Mouse (Mus musculus) lung, embryonic 16.5 days (tissue): Measurements from ENCODE around the gene Pemt. TPM values are rescaled to one million over a fixed set of nuclear protein-coding genes. Genes with fewer than 3 reads are reported as not detected.

Source experiments
- ATAC-seq: fragments of 200-750 bp; cut with Nextera tagmentation; 2 replicates; pipeline ENCODE4 v1.8.0; 2017; ENCODE audit warnings: low read depth, mild to moderate bottlenecking, moderate library complexity
- H3K27ac ChIP-seq: fragments of 300-500 bp; sonication (generic); 2 replicates; pipeline ENCODE4 v1.5.1; 2014; ENCODE audit warnings: mild to moderate bottlenecking, control low read depth, low read length
- H3K27me3 ChIP-seq: fragments of 300-500 bp; sonication (generic); 2 replicates; pipeline ENCODE4 v1.6.1; 2014; ENCODE audit warnings: low read depth, low read length, mixed read lengths; ENCODE audit not compliant: control insufficient read depth, insufficient read depth
- H3K36me3 ChIP-seq: fragments of 300-500 bp; sonication (generic); 2 replicates; pipeline ENCODE4 v1.6.1; 2014; ENCODE audit warnings: low read length; ENCODE audit not compliant: control insufficient read depth, insufficient read depth
- H3K4me1 ChIP-seq: fragments of 300-500 bp; sonication (generic); replicated peaks from 2 replicates; pipeline ENCODE4 v1.6.1; 2014; ENCODE audit warnings: low read length, mixed read lengths; ENCODE audit not compliant: control insufficient read depth, insufficient read depth
- H3K4me2 ChIP-seq: fragments of 300-500 bp; sonication (generic); 2 replicates; pipeline ENCODE4 v1.6.1; 2014; ENCODE audit warnings: low read depth, low read length, control low read depth
- H3K4me3 ChIP-seq: fragments of 300-500 bp; sonication (generic); 2 replicates; pipeline ENCODE4 v1.5.1; 2014; ENCODE audit warnings: mild to moderate bottlenecking, low read length, control low read depth
- H3K9ac ChIP-seq: fragments of 300-500 bp; sonication (generic); 2 replicates; pipeline ENCODE4 v1.6.1; 2014; ENCODE audit warnings: low read length, control low read depth
- H3K9me3 ChIP-seq: fragments of 300-500 bp; sonication (generic); 2 replicates; pipeline ENCODE4 v1.6.1; 2016; ENCODE audit warnings: low read length; ENCODE audit not compliant: control insufficient read depth
- WGBS: fragments of 180-500 bp; shearing (Covaris S2); extraction: QIAGEN DNeasy Blood & Tissue Kit; methylation state at CpG from one replicate; pipeline ENCODE4 v1.1.7; 2014; 5-methylcytosine and 5-hydroxymethylcytosine counted together
- polyA plus RNA-seq: library from polyadenylated mRNA; unstranded; fragments of >200 nt; fragmentation: Nextera tagmentation; extraction: Ambion mirVana; gene quantifications from 2 replicates; pipeline ENCODE4 v1.2.1, GENCODE M21; 2015

The Pemt gene
- polyA plus RNA-seq, 1 experiment from 2014 or later: 6.5 TPM

DNA sequence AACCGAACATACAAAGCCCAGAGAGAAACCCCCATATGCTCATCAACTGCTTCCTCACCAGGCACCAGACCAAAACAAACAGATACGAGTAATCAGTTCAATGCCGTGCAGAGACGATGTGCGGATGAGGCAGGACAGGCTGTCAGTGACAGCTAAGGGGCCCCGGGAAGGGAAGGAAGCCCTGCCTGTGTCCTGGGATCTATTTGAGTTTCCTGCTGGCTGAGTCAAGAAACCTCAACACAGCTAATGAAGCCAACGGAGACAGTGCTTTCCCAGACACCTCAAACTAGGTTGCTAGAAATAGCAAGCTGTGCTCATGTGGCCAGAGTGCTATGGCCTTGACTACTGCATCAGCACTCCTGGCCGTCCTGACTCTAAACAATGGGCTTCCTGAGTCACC is 54.9 kb downstream of the Pemt start:
- Histone ChIP-seq H3K4me1 (no peaks in the 10 kb centered on the region), H3K27me3 (no peaks in the 10 kb centered on the region), H3K9ac (no peak overlapping the region), H3K4me2 (no peak overlapping the region), H3K4me3 (no peak overlapping the region), H3K27ac (no peak overlapping the region), H3K9me3 (no peaks in the 10 kb centered on the region), H3K36me3 (no peaks in the 10 kb centered on the region)
- 29% methylated on average over 8 of the region's 8 CpGs for WGBS
- ATAC-seq: peak; percentile 78

DNA sequence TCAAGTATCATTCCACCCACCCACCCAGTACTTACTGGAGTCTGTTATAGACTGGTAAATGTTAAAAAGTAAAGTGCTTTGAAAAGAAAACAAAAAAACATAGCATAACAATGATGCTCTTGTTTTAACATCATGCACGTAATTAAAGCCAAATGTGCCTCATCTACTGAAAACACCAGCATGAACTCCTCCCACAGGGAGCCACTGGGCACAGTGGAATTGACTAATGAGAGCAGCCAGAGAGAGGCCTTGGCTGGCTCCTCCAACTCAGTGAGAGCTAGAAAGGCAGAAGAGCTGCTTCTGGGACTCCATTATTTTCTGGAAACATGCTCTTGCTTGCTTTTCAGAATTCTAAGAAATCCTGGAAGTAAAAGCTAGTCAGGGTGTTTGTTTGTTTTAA is 56.9 kb downstream of the Pemt start:
- no peaks in the 10 kb centered on the region for H3K36me3 ChIP-seq
- no peak overlapping the region for H3K4me3 ChIP-seq
- no peak overlapping the region for H3K27ac ChIP-seq
- no peak overlapping the region for H3K9ac ChIP-seq
- no peaks in the 10 kb centered on the region for H3K4me1 ChIP-seq
- 76% methylated on average over 1 of the region's 1 CpGs for WGBS
- no peak for ATAC-seq
- no peaks in the 10 kb centered on the region for H3K9me3 ChIP-seq
- H3K27me3 ChIP-seq: no peaks in the 10 kb centered on the region
- H3K4me2 ChIP-seq: no peak overlapping the region

GRCm38 (mm10) chr11:59977831-59978230 is 68.5 kb downstream of the Pemt start:
- no peak overlapping the region for H3K4me2 ChIP-seq
- ATAC-seq: no peak
- no peaks in the 10 kb centered on the region for H3K36me3 ChIP-seq
- H3K27ac ChIP-seq: no peak overlapping the region
- no peak overlapping the region for H3K4me3 ChIP-seq
- WGBS: 79% methylated on average over 5 of the region's 5 CpGs
- H3K4me1 ChIP-seq: no peaks in the 10 kb centered on the region
- no peaks in the 10 kb centered on the region for H3K9me3 ChIP-seq
- no peaks in the 10 kb centered on the region for H3K27me3 ChIP-seq
- H3K9ac ChIP-seq: no peak overlapping the region

DNA sequence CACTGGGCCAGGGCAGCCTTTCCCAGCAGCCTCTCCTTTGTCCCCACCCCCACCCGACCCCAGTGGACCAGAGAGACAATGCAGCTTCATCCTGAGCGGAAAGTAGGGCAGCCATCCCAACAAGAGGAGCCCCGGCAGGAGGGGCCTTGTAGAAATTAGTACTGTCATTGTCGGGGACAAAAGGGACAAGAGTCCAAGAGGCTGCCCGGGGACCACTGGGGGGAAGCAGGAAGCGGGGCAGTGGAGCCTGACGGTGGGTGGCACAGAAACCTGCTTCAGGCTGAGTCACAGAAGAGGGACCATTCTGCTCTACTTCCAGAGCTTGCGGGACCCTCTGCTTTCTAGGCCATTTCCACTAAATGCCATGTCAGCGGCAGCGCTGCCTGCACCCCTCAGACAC is 71.0 kb downstream of the Pemt start:
- Histone ChIP-seq H3K27me3 (no peaks in the 10 kb centered on the region), H3K4me3 (no peak overlapping the region), H3K4me1 (peaks cover 6% of the 10 kb centered on the region; the same call in 1 of the 2 replicates), H3K27ac (no peak overlapping the region), H3K9me3 (no peaks in the 10 kb centered on the region), H3K4me2 (no peak overlapping the region), H3K36me3 (no peaks in the 10 kb centered on the region), H3K9ac (no peak overlapping the region)
- ATAC-seq: no peak
- WGBS: 45% methylated on average over 10 of the region's 10 CpGs

GRCm38 (mm10) chr11:59973389-59973788 is 72.9 kb downstream of the Pemt start:
- ATAC-seq: no peak
- H3K9me3 ChIP-seq: no peaks in the 10 kb centered on the region
- WGBS: 72% methylated on average over 5 of the region's 5 CpGs
- no peak overlapping the region for H3K4me2 ChIP-seq
- H3K4me3 ChIP-seq: no peak overlapping the region
- peaks cover 6% of the 10 kb centered on the region; the same call in 1 of the 2 replicates for H3K4me1 ChIP-seq
- H3K27me3 ChIP-seq: no peaks in the 10 kb centered on the region
- H3K27ac ChIP-seq: no peak overlapping the region
- no peak overlapping the region for H3K9ac ChIP-seq
- no peaks in the 10 kb centered on the region for H3K36me3 ChIP-seq

DNA sequence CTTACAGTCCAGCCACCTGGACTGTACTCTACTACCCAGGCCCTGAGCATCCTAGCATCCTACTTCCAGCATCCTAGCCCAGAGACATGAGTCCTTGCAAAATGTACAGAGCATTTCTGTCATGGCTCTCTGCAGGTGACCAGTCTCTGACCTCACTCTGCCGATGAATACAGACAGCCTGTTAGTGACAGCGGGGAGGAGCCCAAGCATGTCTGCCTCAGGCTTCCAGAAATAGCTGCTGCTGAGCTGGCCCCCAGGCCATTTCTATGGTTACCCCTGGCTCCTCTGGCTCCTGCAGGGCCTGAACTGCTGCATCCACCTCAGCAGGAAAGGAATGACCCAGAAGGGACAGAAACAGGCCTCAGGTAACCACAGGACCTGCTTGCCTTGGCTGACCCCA is 74.6 kb downstream of the Pemt start:
- H3K27me3 ChIP-seq: no peaks in the 10 kb centered on the region
- 43% methylated on average over 2 of the region's 2 CpGs for WGBS
- H3K4me2 ChIP-seq: no peak overlapping the region
- H3K27ac ChIP-seq: no peak overlapping the region
- H3K36me3 ChIP-seq: no peaks in the 10 kb centered on the region
- ATAC-seq: no peak
- no peak overlapping the region for H3K9ac ChIP-seq
- no peaks in the 10 kb centered on the region for H3K9me3 ChIP-seq
- H3K4me1 ChIP-seq: peaks cover 6% of the 10 kb centered on the region; the same call in 1 of the 2 replicates
- no peak overlapping the region for H3K4me3 ChIP-seq

- Histone ChIP-seq H3K4me1 (peaks cover 6% of the 10 kb centered on the region; the same call in 1 of the 2 replicates), H3K4me3 (no peak overlapping the region), H3K36me3 (no peaks in the 10 kb centered on the region), H3K27ac (no peak overlapping the region; the same call in 1 of the 2 replicates), H3K27me3 (no peaks in the 10 kb centered on the region), H3K4me2 (no peak overlapping the region), H3K9me3 (no peaks in the 10 kb centered on the region), H3K9ac (no peak overlapping the region)
- 44% methylated on average over 5 of the region's 5 CpGs for WGBS
- ATAC-seq: peak; percentile 41
These were observed 75.5 kb downstream of the Pemt start for GRCm38 (mm10) chr11:59970780-59971179.

GRCm38 (mm10) chr11:59967765-59968164 is 78.5 kb downstream of the Pemt start:
- peaks cover 20% of the 10 kb centered on the region for H3K4me1 ChIP-seq
- no peak overlapping the region for H3K9ac ChIP-seq
- no peak overlapping the region for H3K27ac ChIP-seq
- H3K36me3 ChIP-seq: no peaks in the 10 kb centered on the region
- H3K27me3 ChIP-seq: peaks cover 5% of the 10 kb centered on the region; the same call in 1 of the 2 replicates
- WGBS: 90% methylated on average over 1 of the region's 1 CpGs
- ATAC-seq: no peak
- H3K9me3 ChIP-seq: no peaks in the 10 kb centered on the region
- H3K4me2 ChIP-seq: no peak overlapping the region
- no peak overlapping the region for H3K4me3 ChIP-seq

- no peak for ATAC-seq
- Histone ChIP-seq H3K9me3 (no peaks in the 10 kb centered on the region), H3K4me1 (peaks cover 20% of the 10 kb centered on the region), H3K4me2 (no peak overlapping the region), H3K9ac (no peak overlapping the region), H3K36me3 (peaks cover 9% of the 10 kb centered on the region; the same call in 1 of the 2 replicates), H3K4me3 (no peak overlapping the region), H3K27ac (no peak overlapping the region), H3K27me3 (peaks cover 9% of the 10 kb centered on the region; the same call in 1 of the 2 replicates)
- WGBS: 51% methylated on average over 4 of the region's 4 CpGs
These were observed 80.2 kb downstream of the Pemt start for GRCm38 (mm10) chr11:59966102-59966483.
